Mouse (Mus musculus) myocyte (in vitro differentiated cells): Measurements from ENCODE around the gene Olfr1410. TPM values are rescaled to one million over a fixed set of nuclear protein-coding genes. Genes with fewer than 3 reads are reported as not detected.

Experiments
- H3K27me3 ChIP-seq: one replicate; pipeline ENCODE4 v1.6.1; 2011; ENCODE audit not compliant: control insufficient read depth, insufficient read depth, insufficient read length
- H3K36me3 ChIP-seq: one replicate; pipeline ENCODE4 v1.6.1; 2011; ENCODE audit not compliant: control insufficient read depth, insufficient read depth
- H3K4me2 ChIP-seq: one replicate; pipeline ENCODE4 v1.6.1; 2011; ENCODE audit warnings: low read depth, control low read depth
- H3K4me3 ChIP-seq: one replicate; pipeline ENCODE4 v1.5.1; 2011; ENCODE audit warnings: mild to moderate bottlenecking, control low read depth, moderate library complexity
- H3K79me2 ChIP-seq: one replicate; pipeline ENCODE4 v1.6.1; 2011; ENCODE audit not compliant: control insufficient read depth, insufficient read depth
- H3ac ChIP-seq: one replicate; pipeline ENCODE4 v1.6.1; 2011; ENCODE audit not compliant: control insufficient read depth, insufficient read length
- CEBPB ChIP-seq: IDR thresholded peaks from 2 replicates; pipeline ENCODE4 v1.6.1; 2011; ENCODE audit warnings: mild to moderate bottlenecking, moderate library complexity; ENCODE audit not compliant: poor library complexity, insufficient read depth, severe bottlenecking
- E2F4 ChIP-seq: IDR thresholded peaks from one replicate; pipeline ENCODE4 v1.6.1; 2011; ENCODE audit warnings: mild to moderate bottlenecking, control low read depth, moderate library complexity; ENCODE audit not compliant: insufficient read depth
- MAX ChIP-seq: IDR thresholded peaks from one replicate; pipeline ENCODE4 v1.6.1; 2011; ENCODE audit warnings: low read depth, mild to moderate bottlenecking, control low read depth
- MYOD1 ChIP-seq, 3 experiments: IDR thresholded peaks; one replicate each; pipeline ENCODE4 v1.6.1; 2011; ENCODE audit warnings: control low read depth in 2 of 3, low read depth in 2 of 3, mild to moderate bottlenecking in 2 of 3, moderate library complexity in 1 of 3; ENCODE audit not compliant: insufficient read length in 2 of 3, control insufficient read depth in 1 of 3
- MYOG ChIP-seq, 3 experiments: IDR thresholded peaks; one replicate each; pipeline ENCODE4 v1.6.1; 2011; ENCODE audit warnings: control low read depth in 2 of 3, low read depth in 2 of 3, mild to moderate bottlenecking in 2 of 3; ENCODE audit not compliant: insufficient read length in 2 of 3, control insufficient read depth in 1 of 3, insufficient read depth in 1 of 3
- POLR2A ChIP-seq: IDR thresholded peaks from one replicate; pipeline ENCODE4 v1.6.1; 2011; ENCODE audit warnings: low read depth, mild to moderate bottlenecking, control low read depth, moderate library complexity; ENCODE audit not compliant: insufficient read length
- POLR2AphosphoS2 ChIP-seq: IDR thresholded peaks from one replicate; pipeline ENCODE4 v1.6.1; 2011; ENCODE audit warnings: low read depth, control low read depth; ENCODE audit not compliant: insufficient read length
- REST ChIP-seq: IDR thresholded peaks from one replicate; pipeline ENCODE4 v1.6.1; 2011; ENCODE audit warnings: mild to moderate bottlenecking, control low read depth, moderate library complexity; ENCODE audit not compliant: insufficient read depth, insufficient read length
- SRF ChIP-seq: IDR thresholded peaks from one replicate; pipeline ENCODE4 v1.6.1; 2011; ENCODE audit warnings: low read depth; ENCODE audit not compliant: control insufficient read depth, insufficient read length
- TCF12 ChIP-seq: IDR thresholded peaks from one replicate; pipeline ENCODE4 v1.6.1; 2011; ENCODE audit warnings: mild to moderate bottlenecking, control low read depth; ENCODE audit not compliant: poor library complexity, insufficient read depth, severe bottlenecking
- TCF3 ChIP-seq: IDR thresholded peaks from one replicate; pipeline ENCODE4 v1.6.1; 2011; ENCODE audit warnings: low read depth, control low read depth; ENCODE audit not compliant: insufficient read length
- USF1 ChIP-seq: IDR thresholded peaks from one replicate; pipeline ENCODE4 v1.6.1; 2011; ENCODE audit warnings: low read depth, mild to moderate bottlenecking, control low read depth, moderate library complexity
- polyA plus RNA-seq: library from polyadenylated mRNA; unstranded; fragments of >200 nt; fragmentation: generic; extraction: Trizol; gene quantifications from one replicate; pipeline ENCODE4 v1.2.1, GENCODE M21; 2012; ENCODE audit warnings: missing spikeins

Olfr1410 gene
- polyA plus RNA-seq, 1 experiment: not detected

GRCm38 (mm10) chr1:92636676-92637075 lies 31.1 kb downstream of the Olfr1410 start:
- no peak for TF ChIP-seq MYOG (IDR thresholded peaks at IDR 0.05; ENCODE audit: control insufficient read depth in 1 of 3, insufficient read depth in 1 of 3, insufficient read length in 2 of 3, low read depth in 2 of 3)
- no peak for TF ChIP-seq SRF
- no peak for TF ChIP-seq USF1
- TF ChIP-seq REST: no peak
- TF ChIP-seq POLR2A: peak; percentile 23
- H3K4me3 ChIP-seq: no peak overlapping the region

GRCm38 (mm10) chr1:92637501-92638172 lies 32.1 kb downstream of the Olfr1410 start:
- Histone ChIP-seq H3K79me2 (peaks cover 21% of the 10 kb centered on the region), H3K27me3 (no peaks in the 10 kb centered on the region), H3ac (no peak overlapping the region), H3K36me3 (peaks cover 23% of the 10 kb centered on the region), H3K4me3 (no peak overlapping the region), H3K4me2 (no peak overlapping the region)
- TF ChIP-seq USF1 (no peak), TCF3 (no peak), MAX (no peak), CEBPB (no peak), REST (no peak), TCF12 (no peak), SRF (no peak), POLR2A (no peak), E2F4 (no peak), MYOD1 (IDR thresholded peaks at IDR 0.05; ENCODE audit: control insufficient read depth in 1 of 3, insufficient read length in 2 of 3, low read depth in 2 of 3) (no peak), MYOG (IDR thresholded peaks at IDR 0.05; ENCODE audit: control insufficient read depth in 1 of 3, insufficient read depth in 1 of 3, insufficient read length in 2 of 3, low read depth in 2 of 3) (no peak), POLR2AphosphoS2 (no peak)

More at GRCm38 (mm10) chr1:92636676-92637075, 31.1 kb downstream of the Olfr1410 start:
- Histone ChIP-seq H3K36me3 (peaks cover 23% of the 10 kb centered on the region), H3K79me2 (peaks cover 21% of the 10 kb centered on the region), H3K4me2 (no peak overlapping the region), H3K27me3 (no peaks in the 10 kb centered on the region), H3ac (no peak overlapping the region)

- no peak overlapping the region for H3K4me3 ChIP-seq
- no peak for TF ChIP-seq TCF12
- peak in 2 of 3 experiments; percentile 33 to 46 for TF ChIP-seq MYOG (IDR thresholded peaks at IDR 0.05; ENCODE audit: control insufficient read depth in 1 of 3, insufficient read depth in 1 of 3, insufficient read length in 2 of 3, low read depth in 2 of 3)
- peak in 2 of 3 experiments; percentile 42 to 62 for TF ChIP-seq MYOD1 (IDR thresholded peaks at IDR 0.05; ENCODE audit: control insufficient read depth in 1 of 3, insufficient read length in 2 of 3, low read depth in 2 of 3)
- no peak overlapping the region for H3K4me2 ChIP-seq
- no peaks in the 10 kb centered on the region for H3K27me3 ChIP-seq
- H3K79me2 ChIP-seq: peaks cover 21% of the 10 kb centered on the region
- peaks cover 23% of the 10 kb centered on the region for H3K36me3 ChIP-seq
- no peak overlapping the region for H3ac ChIP-seq
Observed at GRCm38 (mm10) chr1:92638181-92638580, 32.6 kb downstream of the Olfr1410 start.

GRCm38 (mm10) chr1:92638736-92639135 lies 33.2 kb downstream of the Olfr1410 start:
- TF ChIP-seq CEBPB (no peak), USF1 (no peak), MYOG (IDR thresholded peaks at IDR 0.05; ENCODE audit: control insufficient read depth in 1 of 3, insufficient read depth in 1 of 3, insufficient read length in 2 of 3, low read depth in 2 of 3) (no peak)
- H3K27me3 ChIP-seq: no peaks in the 10 kb centered on the region
- peaks cover 23% of the 10 kb centered on the region for H3K36me3 ChIP-seq
- no peak overlapping the region for H3ac ChIP-seq
- no peak overlapping the region for H3K4me2 ChIP-seq
- no peak overlapping the region for H3K4me3 ChIP-seq
- peaks cover 21% of the 10 kb centered on the region for H3K79me2 ChIP-seq

- H3K4me3 ChIP-seq: peak overlapping the region; percentile 78
- H3K36me3 ChIP-seq: peaks cover 23% of the 10 kb centered on the region
Observed at GRCm38 (mm10) chr1:92640393-92640792, 34.8 kb downstream of the Olfr1410 start.

More at GRCm38 (mm10) chr1:92640393-92640792, 34.8 kb downstream of the Olfr1410 start:
- Histone ChIP-seq H3ac (no peak overlapping the region), H3K27me3 (no peaks in the 10 kb centered on the region), H3K79me2 (peaks cover 21% of the 10 kb centered on the region), H3K4me2 (peak overlapping the region; percentile 80)
- TF ChIP-seq POLR2AphosphoS2 (no peak), SRF (no peak), MYOD1 (IDR thresholded peaks at IDR 0.05; ENCODE audit: control insufficient read depth in 1 of 3, insufficient read length in 2 of 3, low read depth in 2 of 3) (no peak), REST (no peak), USF1 (no peak), MYOG (IDR thresholded peaks at IDR 0.05; ENCODE audit: control insufficient read depth in 1 of 3, insufficient read depth in 1 of 3, insufficient read length in 2 of 3, low read depth in 2 of 3) (no peak), TCF12 (no peak), CEBPB (no peak), TCF3 (no peak), POLR2A (no peak), E2F4 (no peak), MAX (no peak)
